Mouse (Mus musculus) ES-Bruce4 (cell line): ENCODE measurements around the gene Cldn34c1.
"Not testable (repeated sequence)": the region's sequence is repeated elsewhere in the genome, so short reads cannot be mapped to it uniquely, and the experiment has no call there.

Source experiments
- EP300 ChIP-seq: IDR thresholded peaks from 2 replicates; pipeline ENCODE4 v1.6.1; 2011; ENCODE audit warnings: low read depth, low read length; ENCODE audit not compliant: insufficient read depth
- POLR2A ChIP-seq: IDR thresholded peaks from one replicate; pipeline ENCODE4 v1.8.1; 2011; ENCODE audit warnings: low read length; ENCODE audit not compliant: insufficient read depth

DNA sequence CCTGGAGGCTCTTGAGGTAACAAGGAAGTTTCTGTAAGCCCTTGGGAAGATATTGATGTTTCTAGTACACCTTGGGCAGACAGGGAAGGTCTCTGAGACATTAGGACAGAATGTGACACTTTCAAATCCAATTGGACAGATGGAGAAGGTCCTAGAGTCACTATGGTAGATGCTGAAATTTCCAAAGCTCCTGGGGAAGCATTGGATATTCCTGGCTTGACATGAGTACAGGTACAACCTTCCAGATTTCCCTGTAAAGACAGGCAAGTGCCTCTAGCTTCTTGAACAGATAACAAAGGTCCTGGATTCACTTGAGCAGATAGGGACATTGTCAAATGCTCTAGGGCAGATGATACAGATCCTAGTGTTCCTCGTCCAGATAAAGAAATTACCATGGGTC lies 119.1 kb downstream of the Cldn34c1 start, which contains the start of gene Srsx:
- TF ChIP-seq POLR2A, EP300: not testable (repeated sequence)
